Mouse (Mus musculus) liver, postnatal 0 days (tissue): Measurements from ENCODE around the gene Aqp1.

ENCODE experiments used
- CTCF ChIP-seq: sonication (generic); IDR thresholded peaks from 2 replicates; pipeline ENCODE4 v1.5.1; 2016; ENCODE audit warnings: antibody characterized with exemption, low read depth
- EP300 ChIP-seq: IDR thresholded peaks from 2 replicates; pipeline ENCODE4 v1.6.1; 2016; ENCODE audit warnings: antibody characterized with exemption, low read depth, mild to moderate bottlenecking

GRCm38 (mm10) chr6:55323908-55324634 lies 12.2 kb upstream of the Aqp1 start:
- TF ChIP-seq EP300 (peak; percentile 99), CTCF (no peak)
